Mouse (Mus musculus): ENCODE results near the gene Ramac. TPM values are rescaled to one million over a fixed set of nuclear protein-coding genes. Genes with fewer than 3 reads are reported as not detected.

Gene Ramac
- total and polyA plus RNA-seq, 3 experiments = 30.8 to 134 (median 56.8) TPM

DNA sequence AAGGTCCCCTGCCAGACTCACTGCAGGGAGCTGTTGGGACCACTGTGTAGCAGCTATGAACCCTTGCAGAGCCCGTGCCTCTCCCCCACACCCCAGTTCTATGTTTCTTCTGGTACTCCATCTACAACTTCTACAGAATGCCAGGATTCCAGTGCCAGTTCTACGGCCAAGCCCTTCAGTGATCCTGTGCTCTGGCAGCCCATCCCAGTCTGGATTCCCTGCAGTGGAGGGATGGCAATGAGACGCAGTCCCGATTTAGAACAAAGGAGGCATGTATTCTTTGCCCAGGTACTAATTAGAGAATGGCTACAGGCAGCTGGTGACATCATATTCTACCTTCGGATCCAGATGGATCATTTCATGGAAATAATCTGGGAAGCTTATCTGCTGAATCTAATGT, 41.5 kb upstream of the Ramac start:
- in situ Hi-C loops (cut with MboI; ENCODE audit: low pct_ligation_motif_present, low pct_unique_long_range_greater_than_20kb, low sequenced_read_pairs) = no loop called here
- Histone ChIP-seq H3K36me3 (replicated peaks in 1 of 2; ENCODE audit: control insufficient read depth in 1 of 2, insufficient read depth in 1 of 2, low read length in 1 of 2) (no peaks in the 10 kb centered on the region), H3K9me3 (replicated peaks; ENCODE audit: low read length) (no peaks in the 10 kb centered on the region), H3K4me1 (ENCODE audit: control insufficient read depth in 1 of 2, insufficient read depth in 2 of 2) (peaks cover 0 to 5% of the 10 kb centered on the region in 2 experiments; a peak in 1 of 4 replicates), H3K9ac (ENCODE audit: insufficient read depth, low read depth) (no peak overlapping the region), H3K27ac (ENCODE audit: insufficient read depth, low read depth) (no peak overlapping the region), H3K27me3 (replicated peaks) (peaks cover 18% of the 10 kb centered on the region), H3K4me2 (ENCODE audit: insufficient read depth, low read depth, poor library complexity, severe bottlenecking) (no peak overlapping the region), H3K79me2 (replicated peaks; ENCODE audit: control insufficient read depth, extremely low read depth, insufficient read depth, poor library complexity, severe bottlenecking) (no peaks in the 10 kb centered on the region), H3K4me3 (replicated peaks in 1 of 3; ENCODE audit: low read depth in 2 of 3, low read length in 2 of 3, poor library complexity in 1 of 3) (no peak overlapping the region)
- no peak for TF ChIP-seq CHD1 (IDR thresholded peaks at IDR 0.05; ENCODE audit: low read depth, low read length)
- no peak for TF ChIP-seq SIN3A (IDR thresholded peaks at IDR 0.05; ENCODE audit: low read length)
- TF ChIP-seq ELF1 (IDR thresholded peaks at IDR 0.05; ENCODE audit: low read depth, low read length) = no peak
- no peak for TF ChIP-seq NRF1 (IDR thresholded peaks at IDR 0.05; ENCODE audit: low read depth, low read length)
- TF ChIP-seq MYC (IDR thresholded peaks at IDR 0.05; ENCODE audit: low read depth, low read length) = no peak
- no peak for TF ChIP-seq IRF4 (IDR thresholded peaks at IDR 0.05; ENCODE audit: low read depth, low read length)
- TF ChIP-seq MXI1 (IDR thresholded peaks at IDR 0.05; ENCODE audit: low read depth, low read length) = no peak
- TF ChIP-seq CHD2 (IDR thresholded peaks at IDR 0.05; ENCODE audit: low read length) = no peak
- TF ChIP-seq POLR2A (IDR thresholded peaks at IDR 0.05; ENCODE audit: low read depth, low read length) = no peak
- TF ChIP-seq CTCF (conservative IDR thresholded peaks at IDR 0.05 in 1 of 2, IDR thresholded peaks at IDR 0.05 in 1 of 2; ENCODE audit: low read depth in 2 of 2, low read length in 2 of 2) = no peak
- no peak for TF ChIP-seq USF1 (IDR thresholded peaks at IDR 0.05; ENCODE audit: low read depth, low read length)
- DNase-seq (ENCODE audit: extremely low read depth) = no peak
- dilution Hi-C loops (cut with MboI; ENCODE audit: extremely low pct_ligation_motif_present, extremely low pct_unique_long_range_greater_than_20kb, low sequenced_read_pairs) = no loop called here

DNA sequence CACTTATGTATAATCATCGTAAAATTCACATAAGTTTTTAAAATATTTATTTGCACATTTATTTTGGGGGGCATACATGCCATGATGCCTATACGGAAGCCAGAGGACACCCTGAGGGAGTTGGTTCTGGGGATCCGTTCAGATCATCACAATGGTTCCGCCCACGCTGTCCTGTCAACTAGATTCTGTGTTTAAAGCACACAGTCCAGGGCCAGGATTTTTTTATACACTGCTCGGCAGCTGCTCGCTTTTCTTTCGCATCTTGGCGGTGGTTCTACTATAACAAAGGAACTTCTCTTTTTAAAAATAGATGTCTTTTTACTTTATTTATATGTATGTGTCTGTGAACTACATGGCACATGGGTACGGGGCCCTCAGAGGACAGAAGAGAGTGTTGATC, 38.9 kb upstream of the Ramac start:
- DNase-seq (ENCODE audit: extremely low read depth) = no peak
- no peaks in the 10 kb centered on the region for H3K36me3 ChIP-seq (replicated peaks in 1 of 2; ENCODE audit: control insufficient read depth in 1 of 2, insufficient read depth in 1 of 2, low read length in 1 of 2)
- no peak for TF ChIP-seq USF2 (conservative IDR thresholded peaks at IDR 0.05; ENCODE audit: low read depth, low read length)
- no peak for TF ChIP-seq ZKSCAN1 (IDR thresholded peaks at IDR 0.05; ENCODE audit: borderline replicate concordance, low read depth, low read length)
- TF ChIP-seq SIN3A (IDR thresholded peaks at IDR 0.05; ENCODE audit: low read length) = no peak
- no peak for TF ChIP-seq POLR2AphosphoS2 (IDR thresholded peaks at IDR 0.05; ENCODE audit: low read depth, low read length)
- no peak for TF ChIP-seq ZMIZ1 (IDR thresholded peaks at IDR 0.05; ENCODE audit: low read depth, low read length)
- no peak for TF ChIP-seq USF1 (IDR thresholded peaks at IDR 0.05; ENCODE audit: low read depth, low read length)
- TF ChIP-seq PAX5 (IDR thresholded peaks at IDR 0.05; ENCODE audit: low read length) = no peak
- no peak for TF ChIP-seq KAT2A (IDR thresholded peaks at IDR 0.05; ENCODE audit: insufficient replicate concordance, low read length)
- peaks cover 0 to 19% of the 10 kb centered on the region in 2 experiments; a peak in 2 of 4 replicates for H3K4me1 ChIP-seq (ENCODE audit: control insufficient read depth in 1 of 2, insufficient read depth in 2 of 2)
- H3K4me2 ChIP-seq (ENCODE audit: insufficient read depth, low read depth, poor library complexity, severe bottlenecking) = no peak overlapping the region
- H3K9ac ChIP-seq (ENCODE audit: insufficient read depth, low read depth) = no peak overlapping the region
- no peak overlapping the region for H3K4me3 ChIP-seq (replicated peaks in 1 of 3; ENCODE audit: low read depth in 2 of 3, low read length in 2 of 3, poor library complexity in 1 of 3)
- no peaks in the 10 kb centered on the region for H3K79me2 ChIP-seq (replicated peaks; ENCODE audit: control insufficient read depth, extremely low read depth, insufficient read depth, poor library complexity, severe bottlenecking)
- in situ Hi-C loops (cut with MboI; ENCODE audit: low pct_ligation_motif_present, low pct_unique_long_range_greater_than_20kb, low sequenced_read_pairs) (no loop called here), dilution Hi-C loops (cut with MboI; ENCODE audit: extremely low pct_ligation_motif_present, extremely low pct_unique_long_range_greater_than_20kb, low sequenced_read_pairs) (no loop called here)
- H3K27ac ChIP-seq (ENCODE audit: insufficient read depth, low read depth) = no peak overlapping the region
- no peaks in the 10 kb centered on the region for H3K9me3 ChIP-seq (replicated peaks; ENCODE audit: low read length)
- peaks cover 10% of the 10 kb centered on the region for H3K27me3 ChIP-seq (replicated peaks)
